Mouse (Mus musculus): ENCODE data around the gene Gm4787. TPM values are rescaled to one million over a fixed set of nuclear protein-coding genes. Genes with fewer than 3 reads are reported as not detected.

Gene Gm4787
- polyA plus RNA-seq, 1 experiment from 2014 or later = 0.17 TPM

GRCm38 (mm10) chr12:81331046-81331638 is 48.1 kb downstream of the Gm4787 start:
- Histone ChIP-seq H3K36me3 (ENCODE audit: control insufficient read depth, insufficient read depth) (no peaks in the 10 kb centered on the region), H3K27me3 (ENCODE audit: control insufficient read depth, insufficient read depth, low read length) (peaks cover 41% of the 10 kb centered on the region), H3K4me1 (ENCODE audit: control insufficient read depth, insufficient read depth, low read length) (peaks cover 6% of the 10 kb centered on the region), H3K4me3 (ENCODE audit: low read length) (no peak overlapping the region), H3K9me3 (replicated peaks; ENCODE audit: control insufficient read depth, low read length) (no peaks in the 10 kb centered on the region), H3K4me2 (ENCODE audit: low read depth, low read length) (no peak overlapping the region), H3K9ac (ENCODE audit: low read length) (no peak overlapping the region), H3K27ac (ENCODE audit: low read length) (no peak overlapping the region)
- 51% methylated on average over 5 of the region's 5 CpGs for WGBS
- no peak for ATAC-seq (replicated peaks; ENCODE audit: extremely low read depth, insufficient read depth, low FRiP score)

Other genes with a start within 250 kb of the Gm4787 start
- gene Slc8a3, start 46.3 kb downstream of the Gm4787 start, polyA plus RNA-seq (2015; fragmentation: Nextera tagmentation; extraction: Ambion mirVana) = 0.35 and 0.46 TPM in 2 replicates
- gene Adam4, start 42.5 kb upstream of the Gm4787 start, polyA plus RNA-seq (2015; fragmentation: Nextera tagmentation; extraction: Ambion mirVana) = 0.42 and 0.47 TPM in 2 replicates
- 90.0 and 94.7 TPM in 2 replicates for gene Cox16, start 105.7 kb upstream of the Gm4787 start, polyA plus RNA-seq (2015; fragmentation: Nextera tagmentation; extraction: Ambion mirVana)
- gene Gm20498, start 153.4 kb upstream of the Gm4787 start, polyA plus RNA-seq (2015; fragmentation: Nextera tagmentation; extraction: Ambion mirVana) = 28.6 and 29.9 TPM in 2 replicates
- 33.5 and 35.2 TPM in 2 replicates for gene Synj2bp, start 153.4 kb upstream of the Gm4787 start, polyA plus RNA-seq (2015; fragmentation: Nextera tagmentation; extraction: Ambion mirVana)
- 0.10 and 0.12 TPM in 2 replicates for gene Adam21, start 189.0 kb upstream of the Gm4787 start, polyA plus RNA-seq (2015; fragmentation: Nextera tagmentation; extraction: Ambion mirVana)
- gene Med6, start 215.5 kb upstream of the Gm4787 start, polyA plus RNA-seq (2015; fragmentation: Nextera tagmentation; extraction: Ambion mirVana) = 40.1 and 43.0 TPM in 2 replicates